Mouse (Mus musculus) ES-E14 (cell line): ENCODE data around the gene Uchl4.

ENCODE experiments used
- CHD2 ChIP-seq: IDR thresholded peaks from 2 replicates; pipeline ENCODE4 v1.6.1; 2014; ENCODE audit warnings: mild to moderate bottlenecking, low read depth, low read length, inconsistent platforms
- HCFC1 ChIP-seq: IDR thresholded peaks from 2 replicates; pipeline ENCODE4 v1.6.1; 2012; ENCODE audit warnings: low read length, inconsistent platforms, borderline replicate concordance; ENCODE audit not compliant: insufficient read depth
- MAFK ChIP-seq: IDR thresholded peaks from 2 replicates; pipeline ENCODE4 v1.6.1; 2014; ENCODE audit warnings: mild to moderate bottlenecking, low read depth, low read length, inconsistent platforms; ENCODE audit not compliant: insufficient read depth

- TF ChIP-seq CHD2 (no peak), HCFC1 (no peak), MAFK (no peak)
Observed at GRCm38 (mm10) chr9:64195554-64195953, 39.4 kb upstream of the Uchl4 start.
